Mouse (Mus musculus): Measurements from ENCODE around the gene Klrg2.
"Not testable (repeated sequence)": the region's sequence is repeated elsewhere in the genome, so short reads cannot be mapped to it uniquely, and the experiment has no call there.

Klrg2 gene

GRCm38 (mm10) chr6:38636852-38637618, at the start of gene Klrg2:
Klrg2 (minus strand) TSS chr6:38637242.
- peak; percentile 70 to 80 for DNase-seq (ENCODE audit: low spot score in 2 of 2)

GRCm38 (mm10) chr6:38682532-38682931, 45.5 kb upstream of the Klrg2 start:
- DNase-seq (ENCODE audit: low spot score in 2 of 2) = no peak

- DNase-seq (ENCODE audit: low spot score in 2 of 2) = no peak
These were observed 40.6 kb upstream of the Klrg2 start for GRCm38 (mm10) chr6:38677629-38678028.

- no peak for DNase-seq (ENCODE audit: low spot score in 2 of 2)
These were observed 39.7 kb upstream of the Klrg2 start for GRCm38 (mm10) chr6:38676723-38677122.

GRCm38 (mm10) chr6:38676217-38676616, 39.2 kb upstream of the Klrg2 start:
- DNase-seq (ENCODE audit: low spot score in 2 of 2) = no peak

GRCm38 (mm10) chr6:38672011-38672410, 35.0 kb upstream of the Klrg2 start:
- DNase-seq (ENCODE audit: low spot score in 2 of 2) = no peak

GRCm38 (mm10) chr6:38671270-38671669, 34.2 kb upstream of the Klrg2 start:
- DNase-seq (ENCODE audit: low spot score in 2 of 2) = no peak

- not testable (repeated sequence) for DNase-seq (ENCODE audit: low spot score in 2 of 2)
These were observed 33.4 kb upstream of the Klrg2 start for GRCm38 (mm10) chr6:38670488-38670887.

GRCm38 (mm10) chr6:38669580-38669979, 32.5 kb upstream of the Klrg2 start:
- DNase-seq (ENCODE audit: low spot score in 2 of 2) = no peak

GRCm38 (mm10) chr6:38662714-38663615, 25.9 kb upstream of the Klrg2 start, which contains the start of gene Clec2l:
Clec2l (plus strand) TSS chr6:38663069.
- no peak for DNase-seq (ENCODE audit: low spot score in 2 of 2)

- no peak for DNase-seq (ENCODE audit: low spot score in 2 of 2)
These were observed 24.6 kb upstream of the Klrg2 start for GRCm38 (mm10) chr6:38661626-38662025.

- peak in 1 of 2 experiments; percentile 35 for DNase-seq (ENCODE audit: low spot score in 2 of 2)
These were observed 13.4 kb upstream of the Klrg2 start for GRCm38 (mm10) chr6:38650263-38650937.

GRCm38 (mm10) chr6:38649545-38649944, 12.5 kb upstream of the Klrg2 start:
- DNase-seq (ENCODE audit: low spot score in 2 of 2) = no peak

- no peak for DNase-seq (ENCODE audit: low spot score in 2 of 2)
These were observed 6.0 kb upstream of the Klrg2 start for GRCm38 (mm10) chr6:38643039-38643438.

GRCm38 (mm10) chr6:38642593-38642992, 5.6 kb upstream of the Klrg2 start:
- no peak for DNase-seq (ENCODE audit: low spot score in 2 of 2)

- DNase-seq (ENCODE audit: low spot score in 2 of 2) = no peak
These were observed 4.6 kb upstream of the Klrg2 start for GRCm38 (mm10) chr6:38641645-38642044.

- DNase-seq (ENCODE audit: low spot score in 2 of 2) = peak in 1 of 2 experiments; percentile 17
These were observed 4.2 kb upstream of the Klrg2 start for GRCm38 (mm10) chr6:38641228-38641627.

GRCm38 (mm10) chr6:38640401-38640800, 3.4 kb upstream of the Klrg2 start:
- no peak for DNase-seq (ENCODE audit: low spot score in 2 of 2)

GRCm38 (mm10) chr6:38635941-38636851, 846 bp downstream of the Klrg2 start:
- DNase-seq (ENCODE audit: low spot score in 2 of 2) = no peak

- DNase-seq (ENCODE audit: low spot score in 2 of 2) = no peak
These were observed 2.6 kb downstream of the Klrg2 start for GRCm38 (mm10) chr6:38634461-38634860.

- DNase-seq (ENCODE audit: low spot score in 2 of 2) = no peak
These were observed 4.2 kb downstream of the Klrg2 start for GRCm38 (mm10) chr6:38632826-38633225.
